Mouse (Mus musculus) embryonic fibroblast, embryonic 13.5 days (primary cell): ENCODE measurements around the gene Cd82. TPM values are rescaled to one million over a fixed set of nuclear protein-coding genes. Genes with fewer than 3 reads are reported as not detected.
A peak's percentile ranks its signal among the peaks of the same experiment; 100 is the strongest.

ENCODE experiments used
- H3K27ac ChIP-seq: 2 replicates; pipeline ENCODE4 v1.5.1; 2012; ENCODE audit warnings: low read length, control low read depth, inconsistent platforms; ENCODE audit not compliant: insufficient read depth
- H3K4me1 ChIP-seq: 2 replicates; pipeline ENCODE4 v1.6.1; 2011; ENCODE audit warnings: low read length; ENCODE audit not compliant: control insufficient read depth, insufficient read depth
- H3K4me3 ChIP-seq: 2 replicates; pipeline ENCODE4 v1.5.1; 2011; ENCODE audit warnings: mild to moderate bottlenecking, control low read depth, low read length; ENCODE audit not compliant: insufficient read depth
- CTCF ChIP-seq: IDR thresholded peaks from 2 replicates; pipeline ENCODE4 v1.5.1; 2011; ENCODE audit warnings: mild to moderate bottlenecking, control low read depth, low read length, moderate library complexity, borderline replicate concordance; ENCODE audit not compliant: insufficient read depth
- POLR2A ChIP-seq: IDR thresholded peaks from 2 replicates; pipeline ENCODE4 v1.6.1; 2011; ENCODE audit warnings: low read depth, mild to moderate bottlenecking, control low read depth, low read length, moderate library complexity
- polyA plus RNA-seq: library from polyadenylated mRNA; stranded (reverse); fragments of >200 nt; gene quantifications from 2 replicates; pipeline ENCODE4 v1.2.4, GENCODE M21; 2011; ENCODE audit warnings: low read depth; ENCODE audit not compliant: missing spikeins, insufficient read length

Cd82 gene
- polyA plus RNA-seq, 1 experiment, result 48.6 TPM

DNA sequence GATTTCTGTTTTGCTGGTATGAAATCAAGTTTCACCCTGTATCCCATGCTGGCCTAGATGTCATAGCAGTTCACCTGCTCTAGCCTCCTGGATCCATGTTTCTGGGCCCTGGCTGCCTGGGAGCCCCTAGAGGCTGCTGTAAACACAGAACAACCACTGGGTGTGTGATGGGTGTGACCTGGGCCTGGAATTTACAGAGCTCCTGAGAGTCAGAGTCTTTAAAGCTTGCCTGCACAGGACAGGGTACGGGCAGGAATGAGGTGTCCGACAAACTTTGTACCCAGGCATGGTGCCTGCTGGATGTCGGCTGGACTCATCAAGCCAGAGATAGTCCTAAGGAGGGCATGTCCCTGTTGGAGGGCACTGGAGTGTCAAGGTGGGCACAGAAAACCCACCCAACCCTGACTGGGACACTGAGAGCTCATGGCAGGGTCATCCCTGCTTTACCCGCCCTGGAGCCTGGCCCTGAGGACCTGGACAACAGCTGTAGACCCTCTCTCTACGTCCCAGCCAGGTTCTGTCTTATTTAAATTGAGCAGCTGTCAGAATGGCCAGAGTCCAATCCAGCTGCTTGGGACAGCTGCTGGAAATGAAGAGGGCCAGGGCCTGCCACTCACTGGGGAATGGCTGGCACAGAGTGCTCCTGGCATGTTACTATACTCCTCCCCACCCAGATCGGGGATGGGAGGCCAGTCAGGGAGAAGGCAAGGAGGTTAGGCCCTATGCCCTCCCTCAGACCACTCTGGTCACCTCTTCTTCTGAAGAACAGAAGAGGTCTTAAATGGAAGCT lies 30.1 kb downstream of the Cd82 start:
- no peak overlapping the region for H3K4me3 ChIP-seq
- H3K4me1 ChIP-seq, result no peaks in the 10 kb centered on the region
- no peak for TF ChIP-seq POLR2A
- no peak for TF ChIP-seq CTCF
- no peak overlapping the region for H3K27ac ChIP-seq

DNA sequence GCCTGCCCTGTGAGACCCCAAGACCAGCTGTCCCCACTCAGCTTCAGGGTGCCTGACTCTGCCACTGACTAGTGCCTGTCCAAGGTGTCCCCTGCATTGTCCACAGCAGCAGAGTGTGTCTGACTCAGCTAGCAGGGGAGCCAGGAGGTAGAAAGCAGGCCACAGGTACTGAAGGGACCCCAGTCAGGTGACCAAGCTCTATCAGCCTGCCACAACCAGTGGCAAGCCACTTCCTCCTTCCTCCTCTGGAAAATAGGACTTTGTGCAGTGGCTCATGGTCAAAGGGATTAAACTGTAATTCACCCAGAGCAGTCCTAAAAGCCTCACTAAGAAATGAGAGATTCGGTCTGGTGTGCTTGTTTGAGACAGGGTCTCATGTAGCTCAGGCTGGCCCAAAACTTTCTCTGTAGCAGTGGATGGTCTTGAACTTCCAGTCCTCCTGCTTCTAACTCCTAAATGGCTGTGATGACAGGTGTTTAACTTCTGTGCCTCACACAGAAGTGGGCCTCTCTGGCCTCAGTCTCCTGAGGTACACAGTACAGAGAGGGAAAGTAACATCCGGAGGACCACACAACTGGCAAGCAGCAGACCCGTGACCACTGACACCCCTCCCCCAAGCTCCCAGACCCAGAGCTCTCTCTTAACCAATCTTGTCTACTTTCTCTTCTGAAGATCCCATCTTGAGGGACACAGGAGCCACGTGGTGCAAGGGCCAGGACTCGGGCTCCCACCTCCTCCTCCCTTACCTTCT lies 31.2 kb downstream of the Cd82 start:
- Histone ChIP-seq H3K4me1 (no peaks in the 10 kb centered on the region), H3K27ac (no peak overlapping the region), H3K4me3 (no peak overlapping the region)
- TF ChIP-seq POLR2A (no peak), CTCF (no peak)

DNA sequence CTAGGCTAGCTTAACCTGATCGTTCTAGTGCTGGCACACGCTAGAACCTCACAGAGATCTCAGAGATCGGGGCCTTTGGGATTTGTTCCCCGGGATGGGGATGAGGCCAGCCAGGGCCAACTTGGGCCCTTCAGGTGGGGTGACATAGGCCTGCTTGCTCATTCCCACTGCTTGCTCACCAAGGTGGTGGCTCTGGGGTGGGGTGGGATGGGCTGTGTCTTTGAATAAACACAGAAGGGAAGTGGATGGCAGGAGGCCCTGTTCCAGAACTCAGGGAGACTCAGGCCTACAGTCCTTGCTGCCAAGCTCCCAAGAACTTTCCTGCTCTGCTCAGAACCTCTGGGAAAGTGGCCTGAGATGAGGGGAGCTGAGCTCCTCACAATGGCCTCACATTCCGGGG lies 31.9 kb downstream of the Cd82 start:
- Histone ChIP-seq H3K4me3 (no peak overlapping the region), H3K4me1 (no peaks in the 10 kb centered on the region), H3K27ac (no peak overlapping the region)
- no peak for TF ChIP-seq POLR2A
- no peak for TF ChIP-seq CTCF

DNA sequence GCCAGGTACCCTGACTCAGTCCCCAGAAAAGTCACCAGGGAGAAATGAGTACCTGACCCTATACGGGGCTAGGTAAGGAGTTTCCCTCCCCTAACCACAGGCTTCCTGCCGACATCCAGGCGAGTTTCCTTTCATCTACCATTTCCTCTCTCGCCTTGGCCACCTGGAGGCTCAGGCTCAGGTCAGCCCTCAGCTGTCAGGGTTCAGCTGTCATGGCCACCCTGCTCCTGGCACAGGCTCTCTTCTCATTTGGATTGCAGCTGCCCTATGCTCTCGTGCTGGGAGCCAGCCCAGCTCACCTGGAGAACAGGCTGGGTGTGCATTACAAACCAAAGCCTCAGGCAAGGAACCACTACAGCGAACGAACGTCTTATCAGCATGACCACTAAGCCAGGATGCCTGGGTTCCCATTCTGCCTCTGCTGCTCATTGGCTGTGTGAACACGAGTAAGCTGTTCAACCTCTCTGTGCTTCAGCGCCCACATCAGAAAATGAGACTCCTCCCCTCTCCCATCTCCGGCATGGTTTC lies 34.9 kb downstream of the Cd82 start:
- no peak for TF ChIP-seq CTCF
- TF ChIP-seq POLR2A, result no peak

DNA sequence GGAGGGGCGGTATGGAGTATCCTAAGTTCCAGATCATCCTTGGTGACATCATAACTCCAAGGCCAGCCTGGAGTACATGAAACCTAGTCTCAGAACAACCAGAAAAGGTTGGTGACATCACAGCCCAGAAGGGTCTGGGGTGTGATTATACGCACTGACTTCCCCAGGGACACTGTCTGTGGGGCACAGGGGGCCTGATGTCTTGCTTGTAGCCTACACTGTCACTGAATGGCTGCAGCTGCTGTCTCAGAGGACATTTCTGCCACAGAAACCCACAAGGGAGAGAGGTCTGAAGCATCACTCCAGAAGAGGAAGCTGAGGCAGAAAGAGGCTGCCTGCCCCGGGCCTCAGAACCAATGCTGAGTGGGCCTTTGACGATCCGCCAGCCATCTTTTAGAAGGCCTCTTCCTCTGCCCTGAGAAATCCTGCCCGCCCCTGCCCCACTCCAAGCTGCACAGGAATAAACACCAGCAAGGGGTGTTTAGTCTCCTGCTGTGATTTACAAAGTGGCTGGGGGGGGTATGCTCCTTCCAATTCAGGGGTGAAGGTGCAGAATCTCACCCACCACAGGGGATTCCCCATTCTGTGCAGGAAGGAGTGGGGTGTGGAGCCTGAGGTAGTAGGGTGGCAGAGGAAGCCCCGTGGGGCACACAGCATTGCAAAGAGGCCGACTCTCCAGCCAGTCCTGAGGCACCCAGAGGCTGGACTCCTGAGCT lies 35.8 kb downstream of the Cd82 start:
- no peak for TF ChIP-seq CTCF
- TF ChIP-seq POLR2A, result no peak
- H3K27ac ChIP-seq, result no peak overlapping the region

More for the DNA sequence above, 34.9 kb downstream of the Cd82 start:
- no peaks in the 10 kb centered on the region for H3K4me1 ChIP-seq
- H3K4me3 ChIP-seq, result no peak overlapping the region
- H3K27ac ChIP-seq, result no peak overlapping the region

DNA sequence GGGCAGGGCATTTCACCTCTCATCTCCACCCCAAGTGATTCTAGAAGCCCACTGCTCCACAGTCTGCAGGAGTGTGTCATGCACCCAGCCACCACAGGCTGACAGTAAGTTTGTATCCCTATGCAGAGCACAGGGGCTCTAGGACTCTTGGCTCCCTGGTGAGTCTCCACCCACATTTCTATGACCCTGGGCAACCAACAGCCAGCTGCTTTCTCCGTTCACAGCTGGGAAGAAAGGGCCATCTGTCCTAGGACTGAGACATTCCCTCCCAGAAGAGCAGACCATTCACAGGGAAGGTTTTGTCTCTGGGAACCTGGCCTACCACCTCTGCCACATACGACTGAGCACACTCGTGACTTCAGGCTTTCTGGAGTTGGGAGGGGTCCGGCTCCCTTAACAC lies 37.1 kb downstream of the Cd82 start:
- Histone ChIP-seq H3K27ac (no peak overlapping the region), H3K4me3 (no peak overlapping the region), H3K4me1 (no peaks in the 10 kb centered on the region)
- no peak for TF ChIP-seq POLR2A
- TF ChIP-seq CTCF, result no peak

More for the DNA sequence above, 35.8 kb downstream of the Cd82 start:
- H3K4me1 ChIP-seq, result no peaks in the 10 kb centered on the region
- no peak overlapping the region for H3K4me3 ChIP-seq

DNA sequence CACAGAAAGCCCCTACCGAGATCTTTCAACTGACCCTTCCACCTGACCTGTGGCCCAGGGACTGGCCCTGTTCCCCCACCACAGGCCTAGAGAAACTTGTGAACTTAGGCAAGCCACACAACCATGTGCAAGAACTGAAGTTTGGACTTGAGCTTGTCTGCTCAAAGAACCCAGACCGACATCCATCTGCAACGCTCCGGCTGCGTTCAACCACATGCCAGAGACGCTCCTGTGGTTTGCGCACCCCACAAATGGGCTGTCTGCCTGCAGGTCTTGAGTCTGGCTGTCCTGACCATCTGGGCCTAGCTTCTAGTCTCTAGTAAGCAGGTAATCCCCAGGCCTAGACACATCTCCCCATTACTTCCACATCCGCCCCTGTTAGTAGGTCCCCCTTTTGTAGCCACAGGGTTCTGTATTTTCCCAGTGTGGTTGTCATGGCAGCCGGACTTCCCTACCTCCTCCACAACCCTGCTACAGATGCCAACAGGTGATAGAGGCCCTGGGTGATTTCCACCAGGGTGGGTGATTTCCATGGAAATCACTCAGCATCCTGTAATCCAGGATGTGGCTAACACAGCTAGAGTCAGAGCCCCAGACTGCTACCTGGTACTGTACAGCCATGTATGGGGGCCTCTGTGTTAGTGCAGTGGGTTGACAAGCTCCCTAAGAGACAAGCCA lies 38.5 kb downstream of the Cd82 start:
- Histone ChIP-seq H3K27ac (no peak overlapping the region), H3K4me3 (no peak overlapping the region), H3K4me1 (no peaks in the 10 kb centered on the region)
- TF ChIP-seq POLR2A (no peak), CTCF (no peak)

DNA sequence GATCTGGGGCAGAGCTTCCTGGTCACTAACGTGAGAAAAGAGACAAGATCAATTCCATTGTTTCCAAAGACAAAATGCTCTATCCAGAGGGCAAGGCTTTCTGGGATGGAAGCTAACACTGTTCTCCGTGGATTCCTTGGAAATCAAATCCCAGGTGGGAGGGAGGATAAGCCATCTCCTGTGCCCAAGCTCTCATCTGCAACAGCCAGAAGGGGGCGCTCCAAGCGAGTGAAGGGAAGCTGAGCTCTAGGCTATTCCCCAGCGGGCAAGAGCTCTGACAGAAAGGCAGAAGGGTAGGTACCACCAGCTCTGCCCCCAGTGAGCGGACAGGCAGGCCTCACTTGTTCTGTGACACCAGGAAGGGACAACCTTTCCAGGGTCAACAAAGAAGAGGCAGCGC lies 41.6 kb downstream of the Cd82 start:
- peak; percentile 68 for TF ChIP-seq CTCF
- no peak for TF ChIP-seq POLR2A
- no peaks in the 10 kb centered on the region; the same call in 1 of the 2 replicates for H3K4me1 ChIP-seq
- no peak overlapping the region for H3K4me3 ChIP-seq
- no peak overlapping the region for H3K27ac ChIP-seq

DNA sequence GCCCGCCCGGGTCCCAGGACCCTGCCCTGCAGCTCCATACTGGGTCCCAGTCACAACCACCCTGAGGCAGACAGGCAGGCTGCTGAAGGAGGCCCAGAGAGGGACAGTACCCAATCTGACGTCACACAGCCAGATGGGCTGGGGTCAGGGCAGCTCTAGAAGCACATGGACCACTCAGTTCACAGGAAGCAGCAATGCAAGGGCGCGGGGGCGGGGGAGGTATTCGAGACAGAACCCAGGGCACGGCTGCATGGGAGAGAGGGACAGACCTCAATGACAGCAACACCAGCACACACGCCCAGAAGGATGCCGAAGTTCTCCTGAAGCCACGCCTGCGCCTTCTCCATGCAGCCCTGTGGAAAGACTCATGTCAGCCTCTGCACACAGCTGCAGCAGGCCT lies 43.0 kb downstream of the Cd82 start:
- H3K27ac ChIP-seq, result no peak overlapping the region
- TF ChIP-seq CTCF (no peak), POLR2A (no peak)
- no peaks in the 10 kb centered on the region; the same call in 1 of the 2 replicates for H3K4me1 ChIP-seq
- no peak overlapping the region for H3K4me3 ChIP-seq
